Mouse (Mus musculus) hindbrain, embryonic 12.5 days (tissue): ENCODE results near the gene Sgca. TPM values are rescaled to one million over a fixed set of nuclear protein-coding genes. Genes with fewer than 3 reads are reported as not detected.

ENCODE experiments used
- ATAC-seq: fragments of 200-750 bp; cut with Nextera tagmentation; 2 replicates; pipeline ENCODE4 v1.8.0; 2017; ENCODE audit warnings: moderate TSS enrichment; ENCODE audit not compliant: low FRiP score
- H3K27ac ChIP-seq: fragments of 300-500 bp; sonication (generic); 2 replicates; pipeline ENCODE4 v1.5.1; 2016; ENCODE audit warnings: mild to moderate bottlenecking
- H3K27me3 ChIP-seq: fragments of 300-500 bp; sonication (generic); 2 replicates; pipeline ENCODE4 v1.6.1; 2016; ENCODE audit warnings: mild to moderate bottlenecking
- H3K36me3 ChIP-seq: fragments of 300-500 bp; sonication (generic); 2 replicates; pipeline ENCODE4 v1.6.1; 2016; ENCODE audit warnings: mild to moderate bottlenecking
- H3K4me1 ChIP-seq: fragments of 300-500 bp; sonication (generic); 2 replicates; pipeline ENCODE4 v1.6.1; 2016
- H3K4me2 ChIP-seq: fragments of 300-500 bp; sonication (generic); replicated peaks from 2 replicates; pipeline ENCODE4 v1.6.1; 2016; ENCODE audit warnings: mild to moderate bottlenecking
- H3K4me3 ChIP-seq: fragments of 300-500 bp; sonication (generic); 2 replicates; pipeline ENCODE4 v1.5.1; 2016; ENCODE audit warnings: mild to moderate bottlenecking
- H3K9ac ChIP-seq: fragments of 300-500 bp; sonication (generic); 2 replicates; pipeline ENCODE4 v1.6.1; 2016; ENCODE audit warnings: mild to moderate bottlenecking, moderate library complexity
- H3K9me3 ChIP-seq: fragments of 300-500 bp; sonication (generic); replicated peaks from 2 replicates; pipeline ENCODE4 v1.6.1; 2016; ENCODE audit warnings: mild to moderate bottlenecking
- WGBS: fragments of 180-500 bp; shearing (Covaris S2); methylation state at CpG from one replicate; pipeline ENCODE4 v1.1.7; 2016; 5-methylcytosine and 5-hydroxymethylcytosine counted together
- polyA plus RNA-seq: library from polyadenylated mRNA; unstranded; fragments of >200 nt; fragmentation: Nextera tagmentation; extraction: Ambion mirVana; gene quantifications from 2 replicates; pipeline ENCODE4 v1.2.1, GENCODE M21; 2016

Gene Sgca
- polyA plus RNA-seq, 1 experiment from 2014 or later: 0.43 TPM

GRCm38 (mm10) chr11:94936045-94936444 lies 40.1 kb downstream of the Sgca start, which contains the start of gene Col1a1:
Gene Col1a1, plus strand, starts transcription at chr11:94936224.
- WGBS: 11% methylated on average over 18 of the region's 19 CpGs
- H3K9me3 ChIP-seq: no peaks in the 10 kb centered on the region
- H3K36me3 ChIP-seq: no peaks in the 10 kb centered on the region
- no peak for ATAC-seq
- H3K9ac ChIP-seq: peak within 1 kb of the TSS; percentile 51
- H3K27me3 ChIP-seq: peaks cover 87% of the 10 kb centered on the region
- H3K4me2 ChIP-seq: peak within 1 kb of the TSS; percentile 58
- peak within 1 kb of the TSS; percentile 44; the same call in 1 of the 2 replicates for H3K27ac ChIP-seq
- peak within 1 kb of the TSS; percentile 30 for H3K4me3 ChIP-seq
- peaks cover 22% of the 10 kb centered on the region for H3K4me1 ChIP-seq

GRCm38 (mm10) chr11:94934526-94934925 lies 41.6 kb downstream of the Sgca start:
- H3K9ac ChIP-seq: no peak overlapping the region
- no peaks in the 10 kb centered on the region for H3K36me3 ChIP-seq
- no peak overlapping the region for H3K4me2 ChIP-seq
- H3K27ac ChIP-seq: peak overlapping the region; percentile 13; the same call in 1 of the 2 replicates
- H3K4me3 ChIP-seq: no peak overlapping the region
- H3K4me1 ChIP-seq: peaks cover 28% of the 10 kb centered on the region
- ATAC-seq: no peak
- no peaks in the 10 kb centered on the region for H3K9me3 ChIP-seq
- WGBS: 22% methylated on average over 11 of the region's 11 CpGs
- peaks cover 78% of the 10 kb centered on the region for H3K27me3 ChIP-seq

- ATAC-seq: no peak
- no peaks in the 10 kb centered on the region for H3K9me3 ChIP-seq
- H3K4me3 ChIP-seq: no peak overlapping the region
- no peaks in the 10 kb centered on the region for H3K36me3 ChIP-seq
- WGBS: 18% methylated on average over 8 of the region's 8 CpGs
- peak overlapping the region; percentile 13; the same call in 1 of the 2 replicates for H3K27ac ChIP-seq
- no peak overlapping the region for H3K9ac ChIP-seq
- no peak overlapping the region for H3K4me2 ChIP-seq
- H3K27me3 ChIP-seq: peaks cover 70% of the 10 kb centered on the region
- H3K4me1 ChIP-seq: peaks cover 38% of the 10 kb centered on the region
These were observed 42.5 kb downstream of the Sgca start for GRCm38 (mm10) chr11:94933584-94933983.

GRCm38 (mm10) chr11:94930151-94930550 lies 46.0 kb downstream of the Sgca start:
- no peak overlapping the region for H3K9ac ChIP-seq
- no peak for ATAC-seq
- peaks cover 37% of the 10 kb centered on the region for H3K4me1 ChIP-seq
- H3K36me3 ChIP-seq: no peaks in the 10 kb centered on the region
- H3K4me3 ChIP-seq: no peak overlapping the region
- H3K4me2 ChIP-seq: no peak overlapping the region
- no peaks in the 10 kb centered on the region for H3K9me3 ChIP-seq
- H3K27ac ChIP-seq: no peak overlapping the region
- H3K27me3 ChIP-seq: peaks cover 39% of the 10 kb centered on the region
- WGBS: 51% methylated on average over 4 of the region's 4 CpGs

- Histone ChIP-seq H3K36me3 (no peaks in the 10 kb centered on the region), H3K27ac (peak overlapping the region; percentile 56; the same call in 1 of the 2 replicates), H3K9ac (no peak overlapping the region), H3K9me3 (no peaks in the 10 kb centered on the region), H3K27me3 (peaks cover 33% of the 10 kb centered on the region), H3K4me1 (peaks cover 34% of the 10 kb centered on the region), H3K4me3 (no peak overlapping the region), H3K4me2 (no peak overlapping the region)
- WGBS: 42% methylated on average over 9 of the region's 9 CpGs
- no peak for ATAC-seq
These were observed 46.5 kb downstream of the Sgca start for GRCm38 (mm10) chr11:94929599-94929998.

- Histone ChIP-seq H3K4me2 (peak overlapping the region; percentile 37), H3K36me3 (no peaks in the 10 kb centered on the region), H3K27me3 (peaks cover 25% of the 10 kb centered on the region), H3K9me3 (no peaks in the 10 kb centered on the region), H3K4me1 (peaks cover 32% of the 10 kb centered on the region), H3K9ac (no peak overlapping the region), H3K27ac (peak overlapping the region; percentile 56), H3K4me3 (no peak overlapping the region)
- WGBS: 3% methylated on average over 12 of the region's 13 CpGs
- ATAC-seq: peak; percentile 85
These were observed 47.3 kb downstream of the Sgca start for GRCm38 (mm10) chr11:94928820-94929219.

GRCm38 (mm10) chr11:94927771-94928291 lies 48.3 kb downstream of the Sgca start:
- no peaks in the 10 kb centered on the region for H3K9me3 ChIP-seq
- ATAC-seq: no peak

GRCm38 (mm10) chr11:94926431-94926830 lies 49.7 kb downstream of the Sgca start:
- Histone ChIP-seq H3K4me1 (peaks cover 29% of the 10 kb centered on the region), H3K9me3 (no peaks in the 10 kb centered on the region), H3K27ac (no peak overlapping the region), H3K36me3 (no peaks in the 10 kb centered on the region), H3K27me3 (0 out of 2 replicates have a peak, but pooled peaks cover 3% of the 10 kb centered on the region), H3K4me3 (no peak overlapping the region), H3K9ac (no peak overlapping the region), H3K4me2 (no peak overlapping the region)
- 67% methylated on average over 11 of the region's 11 CpGs for WGBS
- no peak for ATAC-seq

More at GRCm38 (mm10) chr11:94927771-94928291, 48.3 kb downstream of the Sgca start:
- Histone ChIP-seq H3K4me1 (peaks cover 29% of the 10 kb centered on the region), H3K27ac (no peak overlapping the region), H3K36me3 (no peaks in the 10 kb centered on the region), H3K4me3 (no peak overlapping the region), H3K4me2 (no peak overlapping the region), H3K9ac (no peak overlapping the region), H3K27me3 (peaks cover 15% of the 10 kb centered on the region)
- WGBS: 25% methylated on average over 5 of the region's 5 CpGs

GRCm38 (mm10) chr11:94924977-94925376 lies 51.1 kb downstream of the Sgca start:
- H3K4me3 ChIP-seq: no peak overlapping the region
- H3K27ac ChIP-seq: no peak overlapping the region
- peaks cover 25% of the 10 kb centered on the region for H3K4me1 ChIP-seq
- WGBS: 89% methylated on average over 4 of the region's 4 CpGs
- H3K4me2 ChIP-seq: no peak overlapping the region
- H3K36me3 ChIP-seq: no peaks in the 10 kb centered on the region
- no peak for ATAC-seq
- H3K9me3 ChIP-seq: no peaks in the 10 kb centered on the region
- no peaks in the 10 kb centered on the region for H3K27me3 ChIP-seq
- no peak overlapping the region for H3K9ac ChIP-seq

GRCm38 (mm10) chr11:94920996-94921401 lies 55.1 kb downstream of the Sgca start:
- Histone ChIP-seq H3K36me3 (no peaks in the 10 kb centered on the region), H3K4me3 (no peak overlapping the region), H3K4me1 (peaks cover 6% of the 10 kb centered on the region), H3K4me2 (no peak overlapping the region), H3K27ac (no peak overlapping the region), H3K27me3 (0 out of 2 replicates have a peak, but pooled peaks cover 3% of the 10 kb centered on the region), H3K9ac (no peak overlapping the region), H3K9me3 (no peaks in the 10 kb centered on the region)
- no peak for ATAC-seq
- 53% methylated on average over 6 of the region's 6 CpGs for WGBS

- 82% methylated on average over 6 of the region's 6 CpGs for WGBS
- Histone ChIP-seq H3K27me3 (peaks cover 6% of the 10 kb centered on the region; the same call in 1 of the 2 replicates), H3K9me3 (no peaks in the 10 kb centered on the region), H3K9ac (no peak overlapping the region), H3K4me1 (peaks cover 11% of the 10 kb centered on the region), H3K4me2 (no peak overlapping the region), H3K36me3 (no peaks in the 10 kb centered on the region), H3K4me3 (no peak overlapping the region), H3K27ac (no peak overlapping the region)
- ATAC-seq: no peak
These were observed 58.4 kb downstream of the Sgca start for GRCm38 (mm10) chr11:94917717-94918116.

GRCm38 (mm10) chr11:94916477-94916876 lies 59.6 kb downstream of the Sgca start:
- H3K27me3 ChIP-seq: peaks cover 6% of the 10 kb centered on the region; the same call in 1 of the 2 replicates
- no peak overlapping the region for H3K27ac ChIP-seq
- H3K36me3 ChIP-seq: no peaks in the 10 kb centered on the region
- peaks cover 11% of the 10 kb centered on the region for H3K4me1 ChIP-seq
- no peak overlapping the region for H3K4me3 ChIP-seq
- H3K9me3 ChIP-seq: no peaks in the 10 kb centered on the region
- no peak overlapping the region for H3K4me2 ChIP-seq
- no peak for ATAC-seq
- 28% methylated on average over 4 of the region's 4 CpGs for WGBS
- no peak overlapping the region for H3K9ac ChIP-seq
